Mouse (Mus musculus) neural tube, embryonic 13.5 days (tissue): Measurements from ENCODE around the gene Msx3. TPM values are rescaled to one million over a fixed set of nuclear protein-coding genes. Genes with fewer than 3 reads are reported as not detected.

Experiments used
- ATAC-seq: fragments of 200-750 bp; cut with Nextera tagmentation; 2 replicates; pipeline ENCODE4 v1.8.0; 2017; ENCODE audit warnings: low read depth, mild to moderate bottlenecking, moderate TSS enrichment, moderate library complexity
- H3K27ac ChIP-seq: fragments of 300-500 bp; sonication (generic); replicated peaks from 2 replicates; pipeline ENCODE4 v1.5.1; 2015; ENCODE audit warnings: moderate library complexity, mild to moderate bottlenecking, inconsistent platforms
- H3K27me3 ChIP-seq: fragments of 300-500 bp; sonication (generic); 2 replicates; pipeline ENCODE4 v1.6.1; 2015; ENCODE audit warnings: mild to moderate bottlenecking, inconsistent platforms
- H3K36me3 ChIP-seq: fragments of 300-500 bp; sonication (generic); 2 replicates; pipeline ENCODE4 v1.6.1; 2015; ENCODE audit warnings: mild to moderate bottlenecking, inconsistent platforms
- H3K4me1 ChIP-seq: fragments of 300-500 bp; sonication (generic); replicated peaks from 2 replicates; pipeline ENCODE4 v1.6.1; 2015; ENCODE audit warnings: inconsistent platforms
- H3K4me2 ChIP-seq: fragments of 300-500 bp; sonication (generic); 2 replicates; pipeline ENCODE4 v1.6.1; 2015; ENCODE audit warnings: inconsistent platforms, mild to moderate bottlenecking, moderate library complexity
- H3K4me3 ChIP-seq: fragments of 300-500 bp; sonication (generic); 2 replicates; pipeline ENCODE4 v1.5.1; 2015; ENCODE audit warnings: mild to moderate bottlenecking, inconsistent platforms
- H3K9ac ChIP-seq: fragments of 300-500 bp; sonication (generic); 2 replicates; pipeline ENCODE4 v1.6.1; 2015; ENCODE audit warnings: moderate library complexity, mild to moderate bottlenecking, inconsistent platforms
- H3K9me3 ChIP-seq: fragments of 300-500 bp; sonication (generic); 2 replicates; pipeline ENCODE4 v1.6.1; 2016; ENCODE audit warnings: inconsistent platforms
- WGBS: fragments of 180-500 bp; shearing (Covaris S2); methylation state at CpG from one replicate; pipeline ENCODE4 v1.1.7; 2015; 5-methylcytosine and 5-hydroxymethylcytosine counted together
- polyA plus RNA-seq: library from polyadenylated mRNA; unstranded; fragments of >200 nt; fragmentation: Nextera tagmentation; extraction: Ambion mirVana; gene quantifications from 2 replicates; pipeline ENCODE4 v1.2.1, GENCODE M21; 2015

Msx3 gene
- polyA plus RNA-seq, 1 experiment from 2014 or later: 18.1 TPM

DNA sequence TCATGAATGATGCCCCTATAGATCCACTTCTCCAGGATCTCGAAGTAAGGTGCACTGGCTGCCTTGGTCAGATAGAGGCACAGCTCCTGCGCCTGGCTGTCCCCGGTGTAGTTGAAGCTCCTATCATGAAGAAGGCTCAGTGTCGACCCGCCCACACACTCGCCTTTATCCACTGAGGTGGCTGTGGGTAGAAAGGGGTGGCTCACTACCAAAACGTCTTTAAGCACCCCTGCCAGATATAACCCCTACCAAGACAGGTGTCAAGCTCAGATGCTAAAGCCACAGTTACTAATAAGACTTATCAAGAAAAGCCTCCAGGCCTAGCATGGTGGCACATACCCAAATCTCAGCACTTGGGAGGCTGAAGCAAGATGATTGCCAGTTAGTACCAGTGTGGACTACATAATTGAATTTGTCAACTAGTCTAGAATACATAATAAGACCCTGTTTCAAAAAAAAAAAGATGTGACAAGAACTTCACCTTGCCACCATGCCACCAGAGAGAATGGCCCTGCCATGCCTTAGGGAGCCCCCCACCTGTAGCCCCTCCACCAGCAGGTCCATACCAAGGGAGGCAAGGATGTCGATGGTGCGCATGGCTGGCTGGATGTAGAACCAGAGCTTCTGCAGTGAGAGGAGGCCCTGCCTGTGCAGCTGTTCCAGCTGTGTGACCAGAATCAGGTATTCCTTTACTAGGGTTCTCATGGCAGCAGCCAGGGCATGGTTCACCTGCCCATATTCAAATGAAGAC lies 41.9 kb downstream of the Msx3 start:
- Histone ChIP-seq H3K27ac (no peak overlapping the region), H3K4me1 (no peaks in the 10 kb centered on the region), H3K9ac (no peak overlapping the region), H3K27me3 (no peaks in the 10 kb centered on the region), H3K4me3 (no peak overlapping the region), H3K9me3 (no peaks in the 10 kb centered on the region), H3K4me2 (no peak overlapping the region), H3K36me3 (peaks cover 73% of the 10 kb centered on the region)
- WGBS: 93% methylated on average over 9 of the region's 9 CpGs
- ATAC-seq: no peak

DNA sequence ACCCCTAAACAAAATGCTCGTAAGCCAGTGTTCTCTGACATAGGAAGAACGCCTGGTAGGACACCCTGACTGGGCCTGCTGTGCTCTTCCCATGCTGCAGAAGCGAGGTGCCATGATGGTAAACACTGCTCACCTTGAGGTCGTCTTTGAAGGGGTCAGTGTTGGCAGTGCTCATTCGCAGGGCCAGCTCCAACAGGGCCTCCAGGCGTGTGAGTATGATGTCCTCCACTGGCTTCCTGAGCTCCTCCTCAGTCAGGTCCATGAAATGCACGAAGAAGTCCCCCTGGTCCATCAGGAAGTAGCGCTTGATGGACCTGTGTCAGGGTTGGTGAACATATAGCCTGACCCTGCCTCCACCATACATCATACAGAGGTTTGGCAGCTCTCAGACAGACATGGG lies 44.2 kb downstream of the Msx3 start:
- H3K4me1 ChIP-seq: no peaks in the 10 kb centered on the region
- ATAC-seq: no peak
- no peak overlapping the region for H3K27ac ChIP-seq
- H3K4me3 ChIP-seq: no peak overlapping the region
- peaks cover 82% of the 10 kb centered on the region for H3K36me3 ChIP-seq
- no peak overlapping the region for H3K9ac ChIP-seq
- no peaks in the 10 kb centered on the region for H3K27me3 ChIP-seq
- WGBS: 92% methylated on average over 8 of the region's 8 CpGs
- no peaks in the 10 kb centered on the region for H3K9me3 ChIP-seq
- no peak overlapping the region for H3K4me2 ChIP-seq

DNA sequence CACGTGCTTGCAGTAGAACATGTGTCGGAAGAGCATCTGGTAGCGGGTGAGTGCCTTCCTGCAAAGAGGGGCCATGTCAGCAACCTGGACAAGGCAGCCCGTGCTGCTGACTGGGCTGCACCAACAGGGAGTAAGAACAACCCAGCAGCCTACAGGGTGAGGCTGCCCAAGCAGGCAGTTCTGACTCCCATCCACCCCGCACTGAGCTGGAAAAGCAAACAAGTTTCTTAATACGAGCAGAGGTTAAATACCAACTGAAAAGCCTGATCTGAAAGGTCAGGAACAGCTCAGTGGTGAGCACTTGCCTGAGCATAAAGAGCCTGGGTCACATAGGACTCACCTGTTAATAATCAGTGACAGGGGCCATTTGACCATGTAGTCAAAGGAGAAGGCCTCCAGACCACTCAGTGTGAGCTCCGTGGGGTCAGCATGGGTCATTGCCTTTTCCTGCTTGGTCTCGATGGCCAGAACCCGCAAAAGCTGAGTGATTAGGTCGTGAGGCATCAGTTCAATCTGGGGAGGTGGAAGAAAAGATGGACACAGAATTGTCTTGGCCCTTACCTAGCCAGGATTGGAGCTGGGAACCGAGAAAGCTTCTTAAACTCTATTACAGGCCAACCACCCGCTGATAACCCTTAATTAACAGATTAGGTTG lies 47.7 kb downstream of the Msx3 start:
- no peak overlapping the region for H3K9ac ChIP-seq
- no peak overlapping the region for H3K4me2 ChIP-seq
- ATAC-seq: no peak
- H3K27ac ChIP-seq: no peak overlapping the region
- 71% methylated on average over 12 of the region's 12 CpGs for WGBS
- no peaks in the 10 kb centered on the region for H3K27me3 ChIP-seq
- H3K36me3 ChIP-seq: peaks cover 93% of the 10 kb centered on the region
- no peaks in the 10 kb centered on the region for H3K9me3 ChIP-seq
- no peak overlapping the region for H3K4me3 ChIP-seq
- H3K4me1 ChIP-seq: no peaks in the 10 kb centered on the region

DNA sequence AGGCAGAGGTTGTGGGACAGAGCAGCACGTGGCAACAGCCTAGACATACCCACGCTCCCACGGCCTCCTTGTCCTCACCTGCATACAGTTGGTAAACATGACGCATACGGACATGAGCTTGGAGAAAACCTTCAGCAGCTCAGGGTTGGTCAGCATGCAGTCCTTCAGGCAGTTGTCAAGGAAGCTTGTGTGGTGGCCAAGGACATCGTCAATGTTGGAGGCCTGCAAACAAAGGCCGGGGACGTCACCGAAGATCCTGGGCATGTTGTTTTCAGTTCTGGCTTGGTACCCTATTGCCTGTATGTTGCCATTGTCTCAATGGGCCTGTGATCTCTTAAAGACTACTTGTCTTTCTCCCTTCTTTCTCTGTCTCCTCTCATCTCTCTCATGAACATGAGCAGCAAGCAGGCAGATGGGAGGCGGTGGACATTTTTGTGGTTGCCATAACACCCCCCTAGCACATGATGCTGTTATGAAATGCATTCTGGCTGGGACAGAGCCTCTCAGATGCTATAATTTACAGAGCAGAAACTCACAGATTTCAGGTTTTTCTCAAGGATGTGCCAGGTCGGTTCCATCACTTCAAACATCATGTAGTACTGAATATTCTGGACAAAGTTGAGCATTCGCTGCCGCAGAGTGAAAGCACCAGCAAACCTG lies 50.1 kb downstream of the Msx3 start:
- H3K27ac ChIP-seq: no peak overlapping the region
- H3K4me3 ChIP-seq: no peak overlapping the region
- peaks cover 91% of the 10 kb centered on the region for H3K36me3 ChIP-seq
- H3K4me1 ChIP-seq: no peaks in the 10 kb centered on the region
- no peak overlapping the region for H3K9ac ChIP-seq
- no peaks in the 10 kb centered on the region for H3K9me3 ChIP-seq
- H3K4me2 ChIP-seq: no peak overlapping the region
- WGBS: 94% methylated on average over 13 of the region's 13 CpGs
- H3K27me3 ChIP-seq: no peaks in the 10 kb centered on the region
- no peak for ATAC-seq

Other genes starting within 250 kb of the Msx3 start
- 23.9 and 29.2 TPM in 2 replicates for gene Adgra1, start 214.9 kb downstream of the Msx3 start, polyA plus RNA-seq
- gene Kndc1, start 154.4 kb downstream of the Msx3 start, polyA plus RNA-seq: 5.8 and 6.0 TPM in 2 replicates
- gene Utf1, start 105.3 kb downstream of the Msx3 start, polyA plus RNA-seq: not detected in 2 replicates
- gene 6430531B16Rik, start 70.3 kb downstream of the Msx3 start, polyA plus RNA-seq: 0.68 and 0.71 TPM in 2 replicates
- 3.3 and 3.4 TPM in 2 replicates for gene Adam8, start 56.5 kb downstream of the Msx3 start, polyA plus RNA-seq
- gene Zfp511, start 12.7 kb downstream of the Msx3 start, polyA plus RNA-seq: 50.7 and 55.5 TPM in 2 replicates
- 51.4 and 51.7 TPM in 2 replicates for gene Tubgcp2, start 12.4 kb downstream of the Msx3 start, polyA plus RNA-seq
- gene Caly, start 33.5 kb upstream of the Msx3 start, polyA plus RNA-seq: 95.9 and 99.9 TPM in 2 replicates
- not detected in 2 replicates for gene Prap1, start 44.3 kb upstream of the Msx3 start, polyA plus RNA-seq
- gene Fuom, start 53.4 kb upstream of the Msx3 start, polyA plus RNA-seq: 24.8 and 33.0 TPM in 2 replicates
- 9.7 and 11.4 TPM in 2 replicates for gene Paox, start 66.7 kb upstream of the Msx3 start, polyA plus RNA-seq
- gene Echs1, start 67.4 kb upstream of the Msx3 start, polyA plus RNA-seq: 125 and 132 TPM in 2 replicates
- gene Mtg1, start 88.5 kb upstream of the Msx3 start, polyA plus RNA-seq: 28.2 and 31.7 TPM in 2 replicates
- gene Sprn, start 105.8 kb upstream of the Msx3 start, polyA plus RNA-seq: 9.4 and 13.1 TPM in 2 replicates
- not detected in 2 replicates for gene Olfr522, start 115.7 kb upstream of the Msx3 start, polyA plus RNA-seq
- gene Olfr523, start 124.1 kb upstream of the Msx3 start, polyA plus RNA-seq: not detected in 2 replicates
- gene Olfr524, start 156.9 kb upstream of the Msx3 start, polyA plus RNA-seq: not detected in 2 replicates
- gene Cd163l1, start 169.2 kb upstream of the Msx3 start, polyA plus RNA-seq: not detected in 2 replicates
- not detected in 2 replicates for gene 5830411N06Rik, start 198.2 kb upstream of the Msx3 start, polyA plus RNA-seq